Mouse (Mus musculus): ENCODE measurements at regions not wholly inside any gene's neighbourhood (a gene's known extent, or its start where the extent isn't known, plus 50 kb on each side); places are given as distances from the start of the nearest gene placed in this dataset.

DNA sequence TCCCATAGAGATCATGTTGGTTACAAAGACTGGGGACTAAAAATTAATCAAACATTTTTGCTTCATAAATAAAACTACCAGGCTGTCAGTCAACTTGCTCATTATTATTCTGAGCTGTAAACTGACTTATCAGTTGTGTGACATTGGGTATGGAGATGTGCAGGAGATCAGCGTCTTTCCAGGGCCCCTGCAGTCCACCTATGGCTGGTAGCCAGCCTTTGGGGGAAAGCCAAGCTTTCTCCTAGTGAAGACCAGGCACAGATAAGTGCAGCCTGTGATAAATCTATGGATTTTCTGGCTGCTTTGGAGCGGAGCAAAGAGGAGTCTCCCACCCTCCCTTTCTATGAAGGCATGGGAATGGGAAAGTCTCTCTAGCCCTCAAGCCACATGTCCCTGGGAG, 172.0 kb upstream of the Glra1 start:
- DNase-seq (ENCODE audit: low read depth, low spot score) = no peak

GRCm38 (mm10) chr11:55773283-55773682, 165.3 kb upstream of the Glra1 start:
- peak; percentile 31 for DNase-seq (ENCODE audit: low read depth, low spot score)

- DNase-seq (ENCODE audit: low read depth, low spot score) = no peak
These were observed 164.5 kb upstream of the Glra1 start for GRCm38 (mm10) chr11:55772538-55772937.

DNA sequence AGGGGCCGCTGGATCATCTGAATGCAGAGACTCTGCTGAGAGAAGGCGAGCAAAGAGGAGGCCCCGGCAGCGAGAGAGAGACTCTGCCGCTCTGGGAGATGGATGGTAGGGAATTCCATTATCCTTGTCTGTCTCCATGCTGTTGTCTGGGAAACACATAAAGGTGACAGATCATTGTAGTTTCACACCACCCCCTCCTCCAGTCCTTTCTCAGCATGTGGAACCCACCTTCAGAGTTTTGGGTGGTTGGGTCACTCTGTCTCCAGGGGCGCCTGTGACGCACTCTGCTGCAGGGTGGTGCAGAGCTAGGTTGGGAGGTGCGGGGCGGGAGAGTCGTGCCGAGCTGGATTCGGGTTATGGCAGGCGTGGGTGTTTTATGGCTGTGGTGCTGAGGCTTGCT, 164.1 kb upstream of the Glra1 start:
- no peak for DNase-seq (ENCODE audit: low read depth, low spot score)

GRCm38 (mm10) chr11:55764846-55765245, 156.8 kb upstream of the Glra1 start:
- DNase-seq (ENCODE audit: low read depth, low spot score) = no peak
